In the genomic region with DNA sequence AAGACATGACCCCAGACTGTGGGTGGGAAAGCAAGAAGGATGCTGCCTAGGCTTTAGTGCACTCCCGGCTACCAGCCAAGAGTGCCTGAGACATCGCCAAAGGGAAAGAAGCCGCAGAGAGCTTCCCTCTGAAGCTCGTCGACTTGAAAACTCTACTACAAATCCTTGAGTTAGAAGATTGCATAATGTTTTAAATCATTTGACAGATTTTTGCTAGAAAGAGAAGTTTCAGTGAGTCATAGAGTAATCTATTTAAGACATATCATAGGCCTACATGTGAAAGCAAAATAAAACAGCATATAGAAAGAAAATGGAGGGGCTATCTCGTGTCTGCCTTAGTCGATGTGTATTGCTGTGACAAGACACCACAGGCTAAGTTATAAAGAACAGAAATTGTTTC, we compare ENCODE assay signal across 22 mouse cellular contexts. TPM values are rescaled to one million over a fixed set of nuclear protein-coding genes. Genes with fewer than 3 reads are reported as not detected.
"Had no signal": no experiment of that assay in that cellular context is flagged by ENCODE, and none has a peak within 500 bp of the region (broad histone marks: within the 10 kb centered on the region; RNA-seq: fewer than 3 reads in every experiment).

No protein-coding gene starts in this region.

- ATAC-seq: liver, postnatal 0 days; lung, postnatal 0 days; midbrain, embryonic 15.5 days had no signal

- DNase-seq: kidney, adult 11 months; kidney, adult 8-10 months; kidney, postnatal 25 days; layer of hippocampus, adult 9-11 months; left cerebral cortex, postnatal 4 days; liver, postnatal 0 days; lung, embryonic 14.5 days; right cerebral cortex, adult 18-20 months; right cerebral cortex, postnatal 25 days; thymus, adult 18-20 months; thymus, postnatal 36 days had no signal

- H3K27ac ChIP-seq: kidney, embryonic 15.5 days; layer of hippocampus, adult 2 months; limb, embryonic 12.5 days; limb, embryonic 15.5 days; liver, embryonic 14.5 days; macrophage; midbrain, embryonic 12.5 days; midbrain, embryonic 15.5 days; neural tube, embryonic 12.5 days; neural tube, embryonic 15.5 days had no signal

- H3K4me3 ChIP-seq: kidney, embryonic 15.5 days; layer of hippocampus, adult 2 months; limb, embryonic 12.5 days; limb, embryonic 15.5 days; midbrain, embryonic 12.5 days; midbrain, embryonic 15.5 days; neural tube, embryonic 12.5 days; neural tube, embryonic 15.5 days had no signal

RNA-seq across cellular contexts. Expression of a gene that starts 16.5 kb away (rescaled TPM):
- polyA plus RNA-seq: macrophage had no signal
